Mouse (Mus musculus) liver, adult 2 months (tissue): ENCODE measurements at regions not wholly inside any gene's neighbourhood (a gene's known extent, or its start where the extent isn't known, plus 50 kb on each side); places are given as distances from the start of the nearest gene placed in this dataset.

Experiments used
- DNase-seq: peaks from one replicate; pipeline ENCODE4 v3.0.0-alpha.2; 2011; ENCODE audit warnings: low read depth, low spot score; ENCODE audit errors: extremely low read depth
- H3K27ac ChIP-seq: fragments of 200-500 bp; replicated peaks from 2 replicates; pipeline ENCODE4 v1.5.1; 2012; ENCODE audit warnings: low read depth, mild to moderate bottlenecking, control low read depth, inconsistent platforms, low read length; ENCODE audit not compliant: insufficient read depth
- H3K27me3 ChIP-seq: fragments of 200-500 bp; 2 replicates; pipeline ENCODE4 v1.6.1; 2012; ENCODE audit warnings: mild to moderate bottlenecking, moderate library complexity, low read length, inconsistent platforms; ENCODE audit not compliant: control insufficient read depth, insufficient read depth
- H3K36me3 ChIP-seq: fragments of 200-500 bp; 2 replicates; pipeline ENCODE4 v1.6.1; 2012; ENCODE audit warnings: low read length, inconsistent platforms; ENCODE audit not compliant: control insufficient read depth, insufficient read depth
- H3K4me1 ChIP-seq: fragments of 200-500 bp; 2 replicates; pipeline ENCODE4 v1.6.1; 2011; ENCODE audit warnings: low read length; ENCODE audit not compliant: control insufficient read depth, insufficient read depth
- H3K4me3 ChIP-seq: fragments of 200-500 bp; 2 replicates; pipeline ENCODE4 v1.5.1; 2011; ENCODE audit warnings: low read depth, mild to moderate bottlenecking, control low read depth, low read length, moderate library complexity; ENCODE audit not compliant: insufficient read depth
- H3K79me2 ChIP-seq: fragments of 200-500 bp; 2 replicates; pipeline ENCODE4 v1.6.1; 2012; ENCODE audit warnings: inconsistent platforms, mild to moderate bottlenecking, low read length, moderate library complexity; ENCODE audit not compliant: control insufficient read depth, insufficient read depth
- H3K9ac ChIP-seq: fragments of 200-500 bp; 2 replicates; pipeline ENCODE4 v1.6.1; 2012; ENCODE audit warnings: low read depth, mild to moderate bottlenecking, control low read depth, inconsistent platforms, low read length
- CTCF ChIP-seq: fragments of 200-500 bp; IDR thresholded peaks from 2 replicates; pipeline ENCODE4 v1.5.1; 2011; ENCODE audit warnings: low read depth, low read length, control low read depth
- POLR2A ChIP-seq: fragments of 200-500 bp; IDR thresholded peaks from 2 replicates; pipeline ENCODE4 v1.6.1; 2011; ENCODE audit warnings: low read length, control low read depth; ENCODE audit not compliant: insufficient read depth; ENCODE audit errors: extremely low read depth
- WGBS: fragments of 180-500 bp; shearing (Covaris S2); methylation state at CpG from one replicate; pipeline ENCODE4 v1.1.7; 2018; 5-methylcytosine and 5-hydroxymethylcytosine counted together

GRCm38 (mm10) chr4:124178401-124179018 is 260.7 kb upstream of the 4930535I16Rik start:
- Histone ChIP-seq H3K9ac (no peak overlapping the region), H3K79me2 (no peaks in the 10 kb centered on the region), H3K4me3 (no peak overlapping the region), H3K4me1 (no peaks in the 10 kb centered on the region), H3K27ac (no peak overlapping the region), H3K36me3 (no peaks in the 10 kb centered on the region), H3K27me3 (no peaks in the 10 kb centered on the region)
- TF ChIP-seq POLR2A (no peak), CTCF (no peak)
- no peak for DNase-seq
- 3% methylated on average over 50 of the region's 50 CpGs for WGBS

DNA sequence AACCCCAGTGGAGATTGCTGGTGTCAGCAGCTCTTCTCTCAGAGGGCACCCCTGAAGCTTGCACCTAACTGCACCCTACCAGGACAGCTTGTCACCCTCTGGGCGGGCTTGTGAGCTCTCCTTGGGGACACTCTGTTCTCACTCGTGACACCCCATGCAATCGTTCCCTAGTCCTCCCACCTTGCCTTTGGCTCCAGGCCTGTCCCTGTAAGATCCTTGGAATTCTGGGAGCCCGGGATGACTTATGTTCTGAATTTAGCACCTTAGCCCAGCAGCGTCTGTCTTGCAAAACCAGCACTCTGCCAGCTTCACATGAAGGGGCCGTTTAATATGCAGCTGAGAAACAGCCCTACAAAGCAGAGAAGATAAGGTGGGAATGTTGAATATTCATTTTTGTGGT is 257.7 kb upstream of the 4930535I16Rik start:
- no peak for TF ChIP-seq POLR2A
- TF ChIP-seq CTCF: no peak
- DNase-seq: no peak
- Histone ChIP-seq H3K4me1 (no peaks in the 10 kb centered on the region), H3K27me3 (no peaks in the 10 kb centered on the region), H3K9ac (no peak overlapping the region), H3K79me2 (no peaks in the 10 kb centered on the region), H3K4me3 (no peak overlapping the region), H3K27ac (no peak overlapping the region), H3K36me3 (no peaks in the 10 kb centered on the region)
- 58% methylated on average over 6 of the region's 6 CpGs for WGBS

GRCm38 (mm10) chr4:124154627-124155026 is 236.8 kb upstream of the 4930535I16Rik start:
- DNase-seq: no peak
- no peaks in the 10 kb centered on the region for H3K27me3 ChIP-seq
- H3K4me3 ChIP-seq: no peak overlapping the region
- H3K36me3 ChIP-seq: no peaks in the 10 kb centered on the region
- H3K27ac ChIP-seq: no peak overlapping the region
- no peaks in the 10 kb centered on the region for H3K4me1 ChIP-seq
- TF ChIP-seq CTCF (no peak), POLR2A (no peak)
- H3K9ac ChIP-seq: no peak overlapping the region
- no peaks in the 10 kb centered on the region for H3K79me2 ChIP-seq
- WGBS: 73% methylated on average over 6 of the region's 6 CpGs

GRCm38 (mm10) chr4:124149771-124150451 is 232.1 kb upstream of the 4930535I16Rik start:
- WGBS: 15% methylated on average over 16 of the region's 16 CpGs
- Histone ChIP-seq H3K79me2 (no peaks in the 10 kb centered on the region), H3K9ac (no peak overlapping the region), H3K4me1 (no peaks in the 10 kb centered on the region), H3K27me3 (no peaks in the 10 kb centered on the region), H3K27ac (no peak overlapping the region), H3K4me3 (no peak overlapping the region), H3K36me3 (no peaks in the 10 kb centered on the region)
- no peak for DNase-seq
- TF ChIP-seq POLR2A (no peak), CTCF (0 out of 2 replicates have a peak, but pooled peaks have one; percentile 10)

DNA sequence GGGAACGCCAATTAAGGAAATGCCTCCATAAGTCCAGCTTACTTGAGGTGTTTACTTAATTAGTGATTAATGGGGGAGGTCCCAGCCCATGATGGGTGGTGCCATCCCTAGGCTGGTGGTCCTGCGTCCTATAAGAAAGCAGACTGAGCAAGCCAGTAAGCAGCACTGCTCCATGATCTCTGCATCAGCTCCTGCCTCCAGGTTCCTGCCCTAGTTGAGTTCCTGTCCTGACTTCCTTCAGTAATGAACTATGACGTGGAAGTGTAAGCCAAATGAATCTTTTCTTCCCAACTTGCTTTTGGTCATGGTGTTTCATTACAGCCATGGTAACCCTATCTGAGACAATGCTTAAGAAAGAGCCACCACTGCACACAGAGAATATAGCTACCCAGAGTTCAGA is 231.2 kb upstream of the 4930535I16Rik start:
- H3K27ac ChIP-seq: no peak overlapping the region
- no peak for TF ChIP-seq POLR2A
- TF ChIP-seq CTCF: no peak
- no peaks in the 10 kb centered on the region for H3K4me1 ChIP-seq
- DNase-seq: no peak
- H3K27me3 ChIP-seq: no peaks in the 10 kb centered on the region
- H3K9ac ChIP-seq: no peak overlapping the region
- no peaks in the 10 kb centered on the region for H3K79me2 ChIP-seq
- no peaks in the 10 kb centered on the region for H3K36me3 ChIP-seq
- 78% methylated on average over 3 of the region's 3 CpGs for WGBS
- no peak overlapping the region for H3K4me3 ChIP-seq

- Histone ChIP-seq H3K27ac (no peak overlapping the region), H3K4me3 (no peak overlapping the region), H3K36me3 (no peaks in the 10 kb centered on the region), H3K9ac (no peak overlapping the region), H3K79me2 (no peaks in the 10 kb centered on the region), H3K27me3 (no peaks in the 10 kb centered on the region), H3K4me1 (no peaks in the 10 kb centered on the region)
- DNase-seq: no peak
- no peak for TF ChIP-seq POLR2A
- no peak for TF ChIP-seq CTCF
- 62% methylated on average over 4 of the region's 4 CpGs for WGBS
Measured at GRCm38 (mm10) chr4:124147276-124147675, 229.5 kb upstream of the 4930535I16Rik start.
